ENCODE assay signal across 8 mouse cellular contexts in genomic region chr14:78535366-78535765, GRCm38 (mm10). TPM values are rescaled to one million over a fixed set of nuclear protein-coding genes. Genes with fewer than 3 reads are reported as not detected.
A peak's percentile ranks its signal among the peaks of the same experiment; 100 is the strongest.
DNase-seq lines count a peak whose midpoint lies in the region; ATAC-seq and TF ChIP-seq lines count a peak whose summit lies in the region.

No protein-coding gene starts in this region.

- TF ChIP-seq CTCF in gastrocnemius, adult 2 months (IDR thresholded peaks at IDR 0.05), result no peak
- TF ChIP-seq CTCF in CH12.LX (conservative IDR thresholded peaks at IDR 0.05 in 1 of 2, IDR thresholded peaks at IDR 0.05 in 1 of 2; ENCODE audit: low read depth in 2 of 2, low read length in 2 of 2), result no peak
- TF ChIP-seq CTCF in liver, embryonic 14.5 days (IDR thresholded peaks at IDR 0.05; ENCODE audit: low read depth), result no peak

- TF ChIP-seq POLR2A in CH12.LX (IDR thresholded peaks at IDR 0.05; ENCODE audit: low read depth, low read length), result no peak

- DNase-seq in gastrocnemius, adult 2 months, result no peak
- no peak for DNase-seq in gastrocnemius, postnatal 25 days
- no peak for DNase-seq in CH12.LX (ENCODE audit: extremely low read depth)
- no peak for DNase-seq in liver, embryonic 14.5 days (ENCODE audit: low read depth in 3 of 3, low spot score in 3 of 3)
- DNase-seq in layer of hippocampus, adult 18-20 months (ENCODE audit: low spot score in 2 of 2), result no peak
- DNase-seq in testis, postnatal 10 days (ENCODE audit: low spot score), result no peak
- DNase-seq in cerebellum, adult 18-20 months, result no peak

- no peaks in the 10 kb centered on the region for H3K27me3 ChIP-seq in CH12.LX (replicated peaks)
- no peaks in the 10 kb centered on the region for H3K27me3 ChIP-seq in forebrain, embryonic 15.5 days
- H3K27me3 ChIP-seq in liver, embryonic 14.5 days (ENCODE audit: control insufficient read depth, insufficient read depth, low read length), result no peaks in the 10 kb centered on the region

- no peak for TF ChIP-seq EP300 in CH12.LX (IDR thresholded peaks at IDR 0.05; ENCODE audit: low read length)
- TF ChIP-seq EP300 in liver, embryonic 14.5 days (IDR thresholded peaks at IDR 0.05; ENCODE audit: low read depth), result no peak

- intact Hi-C loops in gastrocnemius, adult 2 months (cut with DNase I), result no loop called here

- H3K79me2 ChIP-seq in CH12.LX (replicated peaks; ENCODE audit: control insufficient read depth, extremely low read depth, insufficient read depth, poor library complexity, severe bottlenecking), result peaks cover 2% of the 10 kb centered on the region; the same call in 1 of the 2 replicates

- TF ChIP-seq RAD21 in CH12.LX (IDR thresholded peaks at IDR 0.05; ENCODE audit: low read depth, low read length), result no peak

- H3K9ac ChIP-seq in CH12.LX (ENCODE audit: insufficient read depth, low read depth), result peak overlapping the region; percentile 38; the same call in 1 of the 2 replicates
- H3K9ac ChIP-seq in forebrain, embryonic 15.5 days (replicated peaks), result peak overlapping the region; percentile 93
- H3K9ac ChIP-seq in liver, embryonic 14.5 days (replicated peaks), result peak overlapping the region; percentile 91

- H3K9me3 ChIP-seq in CH12.LX (replicated peaks; ENCODE audit: low read length), result peaks cover 2% of the 10 kb centered on the region
- no peaks in the 10 kb centered on the region for H3K9me3 ChIP-seq in forebrain, embryonic 15.5 days
- H3K9me3 ChIP-seq in liver, embryonic 14.5 days (ENCODE audit: control insufficient read depth, low read length), result no peaks in the 10 kb centered on the region

- H3K4me2 ChIP-seq in CH12.LX (ENCODE audit: insufficient read depth, low read depth, poor library complexity, severe bottlenecking), result 0 out of 2 replicates have a peak overlapping the region, but pooled peaks have one; percentile 25
- H3K4me2 ChIP-seq in forebrain, embryonic 15.5 days (replicated peaks), result peak overlapping the region; percentile 77
- peak overlapping the region; percentile 92 for H3K4me2 ChIP-seq in liver, embryonic 14.5 days (ENCODE audit: low read depth)

- whole genome bisulfite sequencing in forebrain, embryonic 15.5 days, result 31% methylated on average over 2 of the region's 2 CpGs
- 61% methylated on average over 2 of the region's 2 CpGs for WGBS in liver, embryonic 14.5 days (ENCODE audit: insufficient replicate concordance)

- ATAC-seq in forebrain, embryonic 15.5 days (replicated peaks), result no peak
- no peak for ATAC-seq in liver, embryonic 14.5 days (ENCODE audit: insufficient read depth)

- dilution Hi-C loops in CH12.LX (cut with MboI; ENCODE audit: extremely low pct_ligation_motif_present, extremely low pct_unique_long_range_greater_than_20kb, low sequenced_read_pairs), result no loop called here

- in situ Hi-C loops in CH12.LX (cut with MboI; ENCODE audit: low pct_ligation_motif_present, low pct_unique_long_range_greater_than_20kb, low sequenced_read_pairs), result no loop called here

- H3K27ac ChIP-seq in gastrocnemius, adult 2 months, result peak overlapping the region; percentile 95; the same call in 1 of the 2 replicates
- no peak overlapping the region for H3K27ac ChIP-seq in CH12.LX (ENCODE audit: insufficient read depth, low read depth)
- peak overlapping the region; percentile 92; the same call in 1 of the 2 replicates for H3K27ac ChIP-seq in forebrain, embryonic 15.5 days (replicated peaks)
- H3K27ac ChIP-seq in liver, embryonic 14.5 days, result peak overlapping the region; percentile 7; the same call in 1 of the 2 replicates

- peaks cover 0 to 5% of the 10 kb centered on the region in 2 experiments for H3K36me3 ChIP-seq in CH12.LX (replicated peaks in 1 of 2; ENCODE audit: control insufficient read depth in 1 of 2, insufficient read depth in 1 of 2, low read length in 1 of 2)
- H3K36me3 ChIP-seq in forebrain, embryonic 15.5 days, result no peaks in the 10 kb centered on the region
- H3K36me3 ChIP-seq in liver, embryonic 14.5 days (replicated peaks; ENCODE audit: control insufficient read depth, insufficient read depth, low read depth), result no peaks in the 10 kb centered on the region

- H3K4me1 ChIP-seq in CH12.LX (ENCODE audit: control insufficient read depth in 1 of 2, insufficient read depth in 2 of 2), result peaks cover 0 to 13% of the 10 kb centered on the region in 2 experiments; a peak in 2 of 4 replicates
- H3K4me1 ChIP-seq in forebrain, embryonic 15.5 days, result peaks cover 37% of the 10 kb centered on the region
- peaks cover 7 to 25% of the 10 kb centered on the region in 2 experiments; a peak in 3 of 4 replicates for H3K4me1 ChIP-seq in liver, embryonic 14.5 days (replicated peaks; ENCODE audit: control insufficient read depth in 2 of 2, insufficient read depth in 2 of 2, low read length in 1 of 2)

- H3K4me3 ChIP-seq in gastrocnemius, adult 2 months, result peak overlapping the region; percentile 93
- no peak overlapping the region for H3K4me3 ChIP-seq in CH12.LX (replicated peaks in 1 of 3; ENCODE audit: low read depth in 2 of 3, low read length in 2 of 3, poor library complexity in 1 of 3)
- peak overlapping the region; percentile 68 for H3K4me3 ChIP-seq in forebrain, embryonic 15.5 days
- H3K4me3 ChIP-seq in liver, embryonic 14.5 days (ENCODE audit: insufficient read depth in 1 of 2, low read depth in 2 of 2, low read length in 2 of 2), result peak overlapping the region; percentile 24 to 91; a peak in 3 of 4 replicates

TF ChIP-seq in CH12.LX, 34 proteins besides CTCF, POLR2A, EP300 and RAD21:
- TF ChIP-seq TBP (conservative IDR thresholded peaks at IDR 0.05; ENCODE audit: low read depth, low read length) (no peak), E2F4 (IDR thresholded peaks at IDR 0.05; ENCODE audit: insufficient replicate concordance, low read depth, low read length) (no peak), MAFK (IDR thresholded peaks at IDR 0.05; ENCODE audit: insufficient replicate concordance, low read length) (no peak), MXI1 (IDR thresholded peaks at IDR 0.05; ENCODE audit: low read depth, low read length) (no peak), SMC3 (IDR thresholded peaks at IDR 0.05; ENCODE audit: low read depth, low read length) (no peak), HCFC1 (IDR thresholded peaks at IDR 0.05; ENCODE audit: low read depth, low read length) (no peak), BHLHE40 (IDR thresholded peaks at IDR 0.05; ENCODE audit: low read depth, low read length) (no peak), CHD1 (IDR thresholded peaks at IDR 0.05; ENCODE audit: low read depth, low read length) (no peak), ZMIZ1 (IDR thresholded peaks at IDR 0.05; ENCODE audit: low read depth, low read length) (no peak), ELF1 (IDR thresholded peaks at IDR 0.05; ENCODE audit: low read depth, low read length) (no peak), KAT2A (IDR thresholded peaks at IDR 0.05; ENCODE audit: insufficient replicate concordance, low read length) (no peak)
TF ChIP-seq in CH12.LX: peak in this region for 0.

RNA-seq across cellular contexts. Expression of gene Akap11, which starts 1.2 kb away (rescaled TPM):
- total RNA-seq in gastrocnemius, adult 2 months (2021), result 10 to 100 TPM; 14.2 to 20.9 TPM
- total RNA-seq in gastrocnemius, postnatal 25 days (2021), result 10 to 100 TPM in 1 of 2 experiments, 1 to 10 TPM in 1; 10.0 to 15.6 TPM
- 10.9 and 11.7 TPM in 2 replicates for total RNA-seq in CH12.LX (2012; rRNA removed)
- 17.5 and 20.1 TPM in 2 replicates for total RNA-seq in CH12.LX (2014; rRNA removed)
- 12.0 and 14.3 TPM in 2 replicates for polyA plus RNA-seq in CH12.LX (2012; ENCODE audit: insufficient read length, low read depth)
- 38.5 and 39.2 TPM in 2 replicates for polyA plus RNA-seq in forebrain, embryonic 15.5 days (2015; fragmentation: Nextera tagmentation; extraction: Ambion mirVana)
- 5.6 and 8.2 TPM in 2 replicates for polyA plus RNA-seq in liver, embryonic 14.5 days (2012; rRNA removed)
- polyA plus RNA-seq in liver, embryonic 14.5 days (2014; fragmentation: Nextera tagmentation; extraction: Ambion mirVana), result 5.4 TPM in 2 replicates
- 100 to 1,000 TPM; 183 to 188 TPM for total RNA-seq in layer of hippocampus, adult 18-20 months (2021)

Comparison
In these comparisons a context has a peak if more than half of its experiments do, and no peak if none do; other contexts are left out.
1. H3K4me3 ChIP-seq: peak in gastrocnemius, adult 2 months (single experiment), forebrain, embryonic 15.5 days (single experiment) and liver, embryonic 14.5 days (2 of 2); none in CH12.LX (0 of 3).
2. H3K4me2 ChIP-seq: peak in every context shown above with its lines; median percentile 92 in liver, embryonic 14.5 days; 77 in forebrain, embryonic 15.5 days; 25 in CH12.LX.
3. H3K9ac ChIP-seq: peak in every context shown above with its lines; median percentile 93 in forebrain, embryonic 15.5 days; 91 in liver, embryonic 14.5 days; 38 in CH12.LX.
4. RNA of gene Akap11, which starts 1.2 kb away (total RNA-seq): 183 to 188 TPM in layer of hippocampus, adult 18-20 months; 14.2 to 20.9 TPM in gastrocnemius, adult 2 months, 10.9 to 20.1 TPM in CH12.LX and 10.0 to 15.6 TPM in gastrocnemius, postnatal 25 days; every median in the first group is over 4 times any median in the second.